Mouse (Mus musculus): Measurements from ENCODE around the gene Zkscan4. TPM values are rescaled to one million over a fixed set of nuclear protein-coding genes. Genes with fewer than 3 reads are reported as not detected.
"Not testable (repeated sequence)": the region's sequence is repeated elsewhere in the genome, so short reads cannot be mapped to it uniquely, and the experiment has no call there.

Zkscan4 gene
- polyA plus RNA-seq, 1 experiment: not detected

- Histone ChIP-seq H3K79me2 (ENCODE audit: control insufficient read depth, insufficient read depth) (no peaks in the 10 kb centered on the region), H3ac (ENCODE audit: control insufficient read depth, insufficient read length, low read depth) (no peak overlapping the region), H3K79me3 (ENCODE audit: low read depth) (no peaks in the 10 kb centered on the region), H3K27me3 (ENCODE audit: control insufficient read depth, insufficient read depth, insufficient read length) (no peaks in the 10 kb centered on the region), H3K36me3 (ENCODE audit: control insufficient read depth, insufficient read depth) (no peaks in the 10 kb centered on the region), H3K4me3 (ENCODE audit: insufficient read depth, poor library complexity, severe bottlenecking) (no peak overlapping the region)
- TF ChIP-seq FOSL1 (IDR thresholded peaks at IDR 0.05; ENCODE audit: insufficient read depth, low read length, poor library complexity, severe bottlenecking) (no peak), CTCF (IDR thresholded peaks at IDR 0.05; ENCODE audit: control insufficient read depth, insufficient read depth, insufficient read length) (no peak), CEBPB (IDR thresholded peaks at IDR 0.05; ENCODE audit: low read depth) (no peak), USF1 (IDR thresholded peaks at IDR 0.05; ENCODE audit: low read depth) (no peak), MYOD1 (IDR thresholded peaks at IDR 0.05; ENCODE audit: control insufficient read depth, insufficient read length, low read depth) (no peak), MYOG (IDR thresholded peaks at IDR 0.05; ENCODE audit: control insufficient read depth, extremely low read depth, insufficient read length) (no peak), MAX (IDR thresholded peaks at IDR 0.05) (no peak)
Measured at GRCm38 (mm10) chr13:21492847-21493246, 14.1 kb downstream of the Zkscan4 start.

- TF ChIP-seq MAX (IDR thresholded peaks at IDR 0.05): no peak
- no peak for TF ChIP-seq FOSL1 (IDR thresholded peaks at IDR 0.05; ENCODE audit: insufficient read depth, low read length, poor library complexity, severe bottlenecking)
- Histone ChIP-seq H3ac (ENCODE audit: control insufficient read depth, insufficient read length, low read depth) (no peak within 1 kb of the TSS), H3K36me3 (ENCODE audit: control insufficient read depth, insufficient read depth) (no peaks in the 10 kb centered on the region), H3K79me2 (ENCODE audit: control insufficient read depth, insufficient read depth) (no peaks in the 10 kb centered on the region), H3K4me3 (ENCODE audit: insufficient read depth, poor library complexity, severe bottlenecking) (no peak within 1 kb of the TSS), H3K79me3 (ENCODE audit: low read depth) (no peaks in the 10 kb centered on the region), H3K27me3 (ENCODE audit: control insufficient read depth, insufficient read depth, insufficient read length) (no peaks in the 10 kb centered on the region)
Measured at GRCm38 (mm10) chr13:21495080-21495479, 16.4 kb downstream of the Zkscan4 start, which contains the start of gene AK157302. TSS of gene AK157302 (plus strand) at chr13:21495223.

GRCm38 (mm10) chr13:21501182-21501581, 22.5 kb downstream of the Zkscan4 start, which contains the start of gene Gm11273:
TSS of gene Gm11273 (minus strand) at chr13:21501418.
- H3K79me2 ChIP-seq (ENCODE audit: control insufficient read depth, insufficient read depth); H3K4me3 ChIP-seq (ENCODE audit: insufficient read depth, poor library complexity, severe bottlenecking); H3K27me3 ChIP-seq (ENCODE audit: control insufficient read depth, insufficient read depth, insufficient read length); H3ac ChIP-seq (ENCODE audit: control insufficient read depth, insufficient read length, low read depth); H3K79me3 ChIP-seq (ENCODE audit: low read depth); H3K36me3 ChIP-seq (ENCODE audit: control insufficient read depth, insufficient read depth): not testable (repeated sequence)

- no peaks in the 10 kb centered on the region for H3K79me2 ChIP-seq (ENCODE audit: control insufficient read depth, insufficient read depth)
- no peak for TF ChIP-seq MYOD1 (IDR thresholded peaks at IDR 0.05; ENCODE audit: control insufficient read depth, insufficient read length, low read depth)
- no peak for TF ChIP-seq MYOG (IDR thresholded peaks at IDR 0.05; ENCODE audit: control insufficient read depth, extremely low read depth, insufficient read length)
- no peak for TF ChIP-seq FOSL1 (IDR thresholded peaks at IDR 0.05; ENCODE audit: insufficient read depth, low read length, poor library complexity, severe bottlenecking)
- no peak for TF ChIP-seq CEBPB (IDR thresholded peaks at IDR 0.05; ENCODE audit: low read depth)
- no peak for TF ChIP-seq MAX (IDR thresholded peaks at IDR 0.05)
- TF ChIP-seq USF1 (IDR thresholded peaks at IDR 0.05; ENCODE audit: low read depth): no peak
- no peak for TF ChIP-seq CTCF (IDR thresholded peaks at IDR 0.05; ENCODE audit: control insufficient read depth, insufficient read depth, insufficient read length)
- H3K4me3 ChIP-seq (ENCODE audit: insufficient read depth, poor library complexity, severe bottlenecking): no peak overlapping the region
- no peaks in the 10 kb centered on the region for H3K36me3 ChIP-seq (ENCODE audit: control insufficient read depth, insufficient read depth)
- H3ac ChIP-seq (ENCODE audit: control insufficient read depth, insufficient read length, low read depth): no peak overlapping the region
- H3K79me3 ChIP-seq (ENCODE audit: low read depth): no peaks in the 10 kb centered on the region
- H3K27me3 ChIP-seq (ENCODE audit: control insufficient read depth, insufficient read depth, insufficient read length): no peaks in the 10 kb centered on the region
Measured at GRCm38 (mm10) chr13:21502296-21502695, 23.6 kb downstream of the Zkscan4 start.

- H3K79me2 ChIP-seq (ENCODE audit: control insufficient read depth, insufficient read depth): no peaks in the 10 kb centered on the region
- TF ChIP-seq FOSL1 (IDR thresholded peaks at IDR 0.05; ENCODE audit: insufficient read depth, low read length, poor library complexity, severe bottlenecking) (no peak), CTCF (IDR thresholded peaks at IDR 0.05; ENCODE audit: control insufficient read depth, insufficient read depth, insufficient read length) (no peak), CEBPB (IDR thresholded peaks at IDR 0.05; ENCODE audit: low read depth) (no peak), MYOD1 (IDR thresholded peaks at IDR 0.05; ENCODE audit: control insufficient read depth, insufficient read length, low read depth) (no peak), USF1 (IDR thresholded peaks at IDR 0.05; ENCODE audit: low read depth) (no peak), MAX (IDR thresholded peaks at IDR 0.05) (no peak), MYOG (IDR thresholded peaks at IDR 0.05; ENCODE audit: control insufficient read depth, extremely low read depth, insufficient read length) (no peak)
- H3K79me3 ChIP-seq (ENCODE audit: low read depth): no peaks in the 10 kb centered on the region
- no peaks in the 10 kb centered on the region for H3K36me3 ChIP-seq (ENCODE audit: control insufficient read depth, insufficient read depth)
- H3ac ChIP-seq (ENCODE audit: control insufficient read depth, insufficient read length, low read depth): peak overlapping the region; percentile 96
- peak overlapping the region; percentile 33 for H3K4me3 ChIP-seq (ENCODE audit: insufficient read depth, poor library complexity, severe bottlenecking)
- no peaks in the 10 kb centered on the region for H3K27me3 ChIP-seq (ENCODE audit: control insufficient read depth, insufficient read depth, insufficient read length)
Measured at GRCm38 (mm10) chr13:21506221-21506649, 27.5 kb downstream of the Zkscan4 start.

GRCm38 (mm10) chr13:21530136-21530535, 51.4 kb downstream of the Zkscan4 start:
- H3K36me3 ChIP-seq (ENCODE audit: control insufficient read depth, insufficient read depth): no peaks in the 10 kb centered on the region

More at GRCm38 (mm10) chr13:21530136-21530535, 51.4 kb downstream of the Zkscan4 start:
- Histone ChIP-seq H3ac (ENCODE audit: control insufficient read depth, insufficient read length, low read depth) (peak overlapping the region; percentile 30), H3K4me3 (ENCODE audit: insufficient read depth, poor library complexity, severe bottlenecking) (peak overlapping the region; percentile 53), H3K27me3 (ENCODE audit: control insufficient read depth, insufficient read depth, insufficient read length) (no peaks in the 10 kb centered on the region), H3K79me3 (ENCODE audit: low read depth) (no peaks in the 10 kb centered on the region), H3K79me2 (ENCODE audit: control insufficient read depth, insufficient read depth) (peaks cover 17% of the 10 kb centered on the region)
- TF ChIP-seq MYOG (IDR thresholded peaks at IDR 0.05; ENCODE audit: control insufficient read depth, extremely low read depth, insufficient read length): no peak
- no peak for TF ChIP-seq MAX (IDR thresholded peaks at IDR 0.05)
- no peak for TF ChIP-seq MYOD1 (IDR thresholded peaks at IDR 0.05; ENCODE audit: control insufficient read depth, insufficient read length, low read depth)
- TF ChIP-seq USF1 (IDR thresholded peaks at IDR 0.05; ENCODE audit: low read depth): no peak
- no peak for TF ChIP-seq FOSL1 (IDR thresholded peaks at IDR 0.05; ENCODE audit: insufficient read depth, low read length, poor library complexity, severe bottlenecking)
- TF ChIP-seq CEBPB (IDR thresholded peaks at IDR 0.05; ENCODE audit: low read depth): no peak
